Mouse (Mus musculus): Measurements from ENCODE around the gene Cog1.

The Cog1 gene

GRCm38 (mm10) chr11:113666648-113667047 is 17.7 kb downstream of the Cog1 start:
- DNase-seq (ENCODE audit: low spot score in 2 of 2) = no peak

- no peak for DNase-seq (ENCODE audit: low spot score in 2 of 2)
These were observed 18.2 kb downstream of the Cog1 start for GRCm38 (mm10) chr11:113667122-113667521.

- DNase-seq (ENCODE audit: low spot score in 2 of 2) = no peak
These were observed 18.7 kb downstream of the Cog1 start for GRCm38 (mm10) chr11:113667704-113668103.

GRCm38 (mm10) chr11:113668857-113669256 is 19.9 kb downstream of the Cog1 start:
- DNase-seq (ENCODE audit: low spot score in 2 of 2) = no peak

GRCm38 (mm10) chr11:113669711-113670110 is 20.7 kb downstream of the Cog1 start:
- no peak for DNase-seq (ENCODE audit: low spot score in 2 of 2)

- DNase-seq (ENCODE audit: low spot score in 2 of 2) = no peak
These were observed 24.6 kb downstream of the Cog1 start for GRCm38 (mm10) chr11:113673614-113674013.

GRCm38 (mm10) chr11:113674595-113674994 is 25.6 kb downstream of the Cog1 start:
- DNase-seq (ENCODE audit: low spot score in 2 of 2) = no peak

- no peak for DNase-seq (ENCODE audit: low spot score in 2 of 2)
These were observed 27.9 kb downstream of the Cog1 start for GRCm38 (mm10) chr11:113676847-113677246.

GRCm38 (mm10) chr11:113677378-113677777 is 28.4 kb downstream of the Cog1 start:
- DNase-seq (ENCODE audit: low spot score in 2 of 2) = no peak

GRCm38 (mm10) chr11:113678373-113678772 is 29.4 kb downstream of the Cog1 start:
- no peak for DNase-seq (ENCODE audit: low spot score in 2 of 2)

GRCm38 (mm10) chr11:113680954-113681353 is 32.0 kb downstream of the Cog1 start:
- DNase-seq (ENCODE audit: low spot score in 2 of 2) = no peak

- DNase-seq (ENCODE audit: low spot score in 2 of 2) = no peak
These were observed 33.0 kb downstream of the Cog1 start for GRCm38 (mm10) chr11:113681979-113682378.

- peak in 1 of 2 experiments; percentile 36 for DNase-seq (ENCODE audit: low spot score in 2 of 2)
These were observed 34.1 kb downstream of the Cog1 start for GRCm38 (mm10) chr11:113682897-113683626.

GRCm38 (mm10) chr11:113683627-113683956 is 34.6 kb downstream of the Cog1 start:
- DNase-seq (ENCODE audit: low spot score in 2 of 2) = no peak

- peak; percentile 88 to 92 for DNase-seq (ENCODE audit: low spot score in 2 of 2)
These were observed 35.2 kb downstream of the Cog1 start, which contains the start of the genes Fam104a and D11Wsu47e for GRCm38 (mm10) chr11:113683957-113684706. TSS of gene Fam104a (minus strand) at chr11:113684155. TSS of gene D11Wsu47e (plus strand) at chr11:113684412.

GRCm38 (mm10) chr11:113684707-113685426 is 35.9 kb downstream of the Cog1 start:
- no peak for DNase-seq (ENCODE audit: low spot score in 2 of 2)

- no peak for DNase-seq (ENCODE audit: low spot score in 2 of 2)
These were observed 38.1 kb downstream of the Cog1 start for GRCm38 (mm10) chr11:113687031-113687430.

- DNase-seq (ENCODE audit: low spot score in 2 of 2) = no peak
These were observed 41.5 kb downstream of the Cog1 start for GRCm38 (mm10) chr11:113690506-113690905.

GRCm38 (mm10) chr11:113691318-113691717 is 42.3 kb downstream of the Cog1 start:
- no peak for DNase-seq (ENCODE audit: low spot score in 2 of 2)

GRCm38 (mm10) chr11:113691851-113692250 is 42.9 kb downstream of the Cog1 start:
- no peak for DNase-seq (ENCODE audit: low spot score in 2 of 2)

GRCm38 (mm10) chr11:113697571-113697970 is 48.6 kb downstream of the Cog1 start:
- DNase-seq (ENCODE audit: low spot score in 2 of 2) = no peak

GRCm38 (mm10) chr11:113698013-113698545 is 49.1 kb downstream of the Cog1 start:
- DNase-seq (ENCODE audit: low spot score in 2 of 2) = no peak
